Mouse (Mus musculus) small intestine, adult 2 months (tissue): ENCODE results near the gene Trim56. TPM values are rescaled to one million over a fixed set of nuclear protein-coding genes. Genes with fewer than 3 reads are reported as not detected.

Experiments
- H3K27ac ChIP-seq: fragments of 200-500 bp; 2 replicates; pipeline ENCODE4 v1.5.1; 2012; ENCODE audit warnings: low read depth, low read length, control low read depth, inconsistent platforms; ENCODE audit not compliant: insufficient read depth
- H3K27me3 ChIP-seq: fragments of 200-500 bp; 2 replicates; pipeline ENCODE4 v1.6.1; 2012; ENCODE audit warnings: mild to moderate bottlenecking, moderate library complexity, low read length, inconsistent platforms; ENCODE audit not compliant: control insufficient read depth, insufficient read depth
- H3K36me3 ChIP-seq: fragments of 200-500 bp; 2 replicates; pipeline ENCODE4 v1.6.1; 2012; ENCODE audit warnings: mild to moderate bottlenecking, low read length, control low read depth, inconsistent platforms; ENCODE audit not compliant: control insufficient read depth, insufficient read depth
- H3K4me1 ChIP-seq: fragments of 200-500 bp; 2 replicates; pipeline ENCODE4 v1.6.1; 2012; ENCODE audit warnings: low read length, inconsistent platforms, mixed read lengths; ENCODE audit not compliant: control insufficient read depth, insufficient read depth, insufficient read length
- H3K4me3 ChIP-seq: fragments of 200-500 bp; 2 replicates; pipeline ENCODE4 v1.5.1; 2012; ENCODE audit warnings: low read depth, mild to moderate bottlenecking, control low read depth, inconsistent platforms, low read length, moderate library complexity
- CTCF ChIP-seq: fragments of 200-500 bp; IDR thresholded peaks from 2 replicates; pipeline ENCODE4 v1.5.1; 2012; ENCODE audit warnings: low read depth, mild to moderate bottlenecking, control low read depth, inconsistent platforms, low read length, moderate library complexity, mixed read lengths; ENCODE audit not compliant: insufficient replicate concordance, insufficient read length; ENCODE audit errors: extremely low read depth
- POLR2A ChIP-seq: fragments of 200-500 bp; IDR thresholded peaks from 2 replicates; pipeline ENCODE4 v1.6.1; 2012; ENCODE audit warnings: low read depth, mild to moderate bottlenecking, control low read depth, inconsistent platforms, low read length, moderate library complexity
- WGBS: fragments of 180-500 bp; shearing (Covaris S2); methylation state at CpG from one replicate; pipeline ENCODE4 v1.1.7; 2018; 5-methylcytosine and 5-hydroxymethylcytosine counted together
- polyA plus RNA-seq: library from polyadenylated mRNA; depleted of rRNA; stranded (reverse); fragments of >200 nt; gene quantifications from 2 replicates; pipeline ENCODE4 v1.2.3, GENCODE M21; 2012

Trim56 gene
- polyA plus RNA-seq, 1 experiment: 19.9 TPM

- Histone ChIP-seq H3K27me3 (no peaks in the 10 kb centered on the region), H3K27ac (0 out of 2 replicates have a peak overlapping the region, but pooled peaks have one; percentile 74), H3K36me3 (peaks cover 25% of the 10 kb centered on the region), H3K4me3 (no peak overlapping the region), H3K4me1 (peaks cover 18% of the 10 kb centered on the region)
- TF ChIP-seq CTCF (no peak), POLR2A (no peak)
- 88% methylated on average over 2 of the region's 2 CpGs for WGBS
Observed at GRCm38 (mm10) chr5:137116987-137117386, 978 bp upstream of the Trim56 start.

- H3K27me3 ChIP-seq: no peaks in the 10 kb centered on the region
- 67% methylated on average over 9 of the region's 9 CpGs for WGBS
- H3K27ac ChIP-seq: peak overlapping the region; percentile 17; the same call in 1 of the 2 replicates
- H3K4me1 ChIP-seq: peaks cover 22% of the 10 kb centered on the region
- H3K4me3 ChIP-seq: peak overlapping the region; percentile 88
- no peak for TF ChIP-seq CTCF
- no peak for TF ChIP-seq POLR2A
- H3K36me3 ChIP-seq: peaks cover 27% of the 10 kb centered on the region
Observed at GRCm38 (mm10) chr5:137114891-137115561, 983 bp downstream of the Trim56 start.

- peaks cover 27% of the 10 kb centered on the region for H3K36me3 ChIP-seq
- no peak overlapping the region for H3K4me3 ChIP-seq
- TF ChIP-seq POLR2A (no peak), CTCF (no peak)
- H3K4me1 ChIP-seq: peaks cover 23% of the 10 kb centered on the region
- no peak overlapping the region for H3K27ac ChIP-seq
- 91% methylated on average over 5 of the region's 5 CpGs for WGBS
- H3K27me3 ChIP-seq: no peaks in the 10 kb centered on the region
Observed at GRCm38 (mm10) chr5:137111542-137112408, 4.2 kb downstream of the Trim56 start.

- H3K4me1 ChIP-seq: peaks cover 18% of the 10 kb centered on the region
- WGBS: 90% methylated on average over 12 of the region's 12 CpGs
- TF ChIP-seq CTCF (no peak), POLR2A (no peak)
Observed at GRCm38 (mm10) chr5:137110863-137111262, 5.1 kb downstream of the Trim56 start.

GRCm38 (mm10) chr5:137109941-137110593, 5.9 kb downstream of the Trim56 start:
- TF ChIP-seq POLR2A (no peak), CTCF (no peak)
- Histone ChIP-seq H3K36me3 (peaks cover 27% of the 10 kb centered on the region), H3K27ac (no peak overlapping the region), H3K4me1 (peaks cover 16% of the 10 kb centered on the region), H3K27me3 (no peaks in the 10 kb centered on the region), H3K4me3 (no peak overlapping the region)
- WGBS: 56% methylated on average over 25 of the region's 25 CpGs

More at GRCm38 (mm10) chr5:137110863-137111262, 5.1 kb downstream of the Trim56 start:
- peaks cover 27% of the 10 kb centered on the region for H3K36me3 ChIP-seq
- H3K27me3 ChIP-seq: no peaks in the 10 kb centered on the region
- no peak overlapping the region for H3K4me3 ChIP-seq
- H3K27ac ChIP-seq: no peak overlapping the region

- no peak overlapping the region for H3K4me3 ChIP-seq
- H3K27ac ChIP-seq: no peak overlapping the region
- H3K36me3 ChIP-seq: peaks cover 10% of the 10 kb centered on the region
- TF ChIP-seq CTCF (no peak), POLR2A (no peak)
- H3K27me3 ChIP-seq: no peaks in the 10 kb centered on the region
- H3K4me1 ChIP-seq: peaks cover 8% of the 10 kb centered on the region
- WGBS: 74% methylated on average over 6 of the region's 6 CpGs
Observed at GRCm38 (mm10) chr5:137108111-137108510, 7.9 kb downstream of the Trim56 start.
